Comparison of ENCODE assay signal across 8 mouse cellular contexts in the genomic region with DNA sequence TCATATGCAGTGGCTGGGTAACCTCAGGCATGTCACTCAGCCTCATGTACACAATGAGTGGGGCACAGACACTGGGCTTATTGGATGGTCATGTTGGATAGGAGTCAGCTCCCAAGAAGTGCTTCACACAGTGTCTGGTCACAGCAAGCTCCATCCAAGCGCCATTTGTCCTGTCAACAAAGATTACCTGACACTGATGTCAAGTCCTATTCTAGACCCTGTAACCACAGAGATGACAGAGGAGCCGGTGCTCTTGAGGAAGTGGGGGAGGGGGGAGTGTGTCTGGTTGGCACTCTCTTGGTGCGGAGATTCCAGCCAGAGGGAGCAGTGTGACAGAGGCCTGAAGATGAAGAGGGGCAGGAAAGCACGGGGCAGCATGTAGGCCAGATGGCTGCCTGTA. TPM values are rescaled to one million over a fixed set of nuclear protein-coding genes. Genes with fewer than 3 reads are reported as not detected.
A peak's percentile ranks its signal among the peaks of the same experiment; 100 is the strongest.
DNase-seq lines count a peak whose midpoint lies in the region; ATAC-seq lines count a peak whose summit lies in the region.

No protein-coding gene starts in this region.

- DNase-seq in liver, embryonic 13.5 days, result no peak
- no peak for DNase-seq in liver
- no peak for DNase-seq in right cerebral cortex, postnatal 14 days
- no peak for DNase-seq in right cerebral cortex, postnatal 4 days
- no peak for DNase-seq in adrenal gland, adult 2 months

- peak overlapping the region; percentile 75 for H3K4me2 ChIP-seq in liver, embryonic 13.5 days
- no peak overlapping the region for H3K4me2 ChIP-seq in embryonic facial prominence, embryonic 15.5 days (replicated peaks)
- no peak overlapping the region for H3K4me2 ChIP-seq in hindbrain, embryonic 16.5 days (ENCODE audit: low read length)
- H3K4me2 ChIP-seq in neural tube, embryonic 14.5 days (ENCODE audit: low read depth, low read length), result no peak overlapping the region

- WGBS in liver, embryonic 13.5 days (ENCODE audit: insufficient replicate concordance), result 36% methylated on average over 4 of the region's 4 CpGs
- 47% methylated on average over 4 of the region's 4 CpGs for WGBS in embryonic facial prominence, embryonic 15.5 days
- 47% methylated on average over 4 of the region's 4 CpGs for WGBS in hindbrain, embryonic 16.5 days
- WGBS in neural tube, embryonic 14.5 days, result 48% methylated on average over 4 of the region's 4 CpGs

- no peak for ATAC-seq in liver, embryonic 13.5 days (ENCODE audit: low read depth)
- ATAC-seq in embryonic facial prominence, embryonic 15.5 days (ENCODE audit: insufficient number of reproducible peaks, low FRiP score, low TSS enrichment, low read depth), result no peak
- no peak for ATAC-seq in hindbrain, embryonic 16.5 days
- ATAC-seq in neural tube, embryonic 14.5 days (ENCODE audit: low read depth), result no peak

- H3K9ac ChIP-seq in liver, embryonic 13.5 days, result peak overlapping the region; percentile 76; the same call in 1 of the 2 replicates
- no peak overlapping the region for H3K9ac ChIP-seq in embryonic facial prominence, embryonic 15.5 days
- no peak overlapping the region for H3K9ac ChIP-seq in hindbrain, embryonic 16.5 days (ENCODE audit: low read depth, low read length)
- no peak overlapping the region for H3K9ac ChIP-seq in neural tube, embryonic 14.5 days (replicated peaks; ENCODE audit: low read depth, low read length)

- peaks cover 27% of the 10 kb centered on the region for H3K36me3 ChIP-seq in liver, embryonic 13.5 days
- peaks cover 21% of the 10 kb centered on the region for H3K36me3 ChIP-seq in embryonic facial prominence, embryonic 15.5 days
- peaks cover 5% of the 10 kb centered on the region; the same call in 1 of the 2 replicates for H3K36me3 ChIP-seq in hindbrain, embryonic 16.5 days (ENCODE audit: control insufficient read depth, insufficient read depth, low read length)
- H3K36me3 ChIP-seq in neural tube, embryonic 14.5 days (ENCODE audit: control insufficient read depth, insufficient read depth, low read length), result peaks cover 9% of the 10 kb centered on the region; the same call in 1 of the 2 replicates

- peaks cover 67% of the 10 kb centered on the region for H3K4me1 ChIP-seq in liver, embryonic 13.5 days (replicated peaks)
- peaks cover 76% of the 10 kb centered on the region for H3K4me1 ChIP-seq in embryonic facial prominence, embryonic 15.5 days
- peaks cover 59% of the 10 kb centered on the region for H3K4me1 ChIP-seq in hindbrain, embryonic 16.5 days (ENCODE audit: control insufficient read depth, insufficient read depth, low read depth, low read length)
- peaks cover 46% of the 10 kb centered on the region for H3K4me1 ChIP-seq in neural tube, embryonic 14.5 days (ENCODE audit: control insufficient read depth, insufficient read depth, low read length)

- H3K27ac ChIP-seq in liver, embryonic 13.5 days, result peak overlapping the region; percentile 99
- peak overlapping the region; percentile 99 for H3K27ac ChIP-seq in embryonic facial prominence, embryonic 15.5 days (replicated peaks)
- H3K27ac ChIP-seq in hindbrain, embryonic 16.5 days (ENCODE audit: low read depth, low read length), result peak overlapping the region; percentile 97
- H3K27ac ChIP-seq in neural tube, embryonic 14.5 days (ENCODE audit: low read depth, low read length), result peak overlapping the region; percentile 94; the same call in 1 of the 2 replicates

- no peaks in the 10 kb centered on the region for H3K27me3 ChIP-seq in liver, embryonic 13.5 days
- no peaks in the 10 kb centered on the region for H3K27me3 ChIP-seq in embryonic facial prominence, embryonic 15.5 days
- H3K27me3 ChIP-seq in hindbrain, embryonic 16.5 days (replicated peaks; ENCODE audit: control insufficient read depth, insufficient read depth, low read length), result no peaks in the 10 kb centered on the region
- no peaks in the 10 kb centered on the region for H3K27me3 ChIP-seq in neural tube, embryonic 14.5 days (ENCODE audit: control insufficient read depth, insufficient read depth, low read length)

- H3K4me3 ChIP-seq in liver, embryonic 13.5 days (replicated peaks), result no peak overlapping the region
- no peak overlapping the region for H3K4me3 ChIP-seq in embryonic facial prominence, embryonic 15.5 days (replicated peaks)
- H3K4me3 ChIP-seq in hindbrain, embryonic 16.5 days (ENCODE audit: low read length), result no peak overlapping the region
- no peak overlapping the region for H3K4me3 ChIP-seq in neural tube, embryonic 14.5 days (ENCODE audit: low read depth, low read length)

- no peaks in the 10 kb centered on the region for H3K9me3 ChIP-seq in liver, embryonic 13.5 days (replicated peaks)
- H3K9me3 ChIP-seq in embryonic facial prominence, embryonic 15.5 days (replicated peaks), result no peaks in the 10 kb centered on the region
- no peaks in the 10 kb centered on the region for H3K9me3 ChIP-seq in hindbrain, embryonic 16.5 days (ENCODE audit: control insufficient read depth, low read length)
- no peaks in the 10 kb centered on the region for H3K9me3 ChIP-seq in neural tube, embryonic 14.5 days (ENCODE audit: control insufficient read depth, low read length)

RNA-seq across cellular contexts. Expression of a gene that starts 21.6 kb away (rescaled TPM):
- polyA plus RNA-seq in liver, embryonic 13.5 days (2015; fragmentation: Nextera tagmentation; extraction: Ambion mirVana), result 13.4 and 15.5 TPM in 2 replicates
- polyA plus RNA-seq in embryonic facial prominence, embryonic 15.5 days (2015; fragmentation: Nextera tagmentation; extraction: Ambion mirVana), result 24.1 and 24.8 TPM in 2 replicates
- polyA plus RNA-seq in hindbrain, embryonic 16.5 days (2015; fragmentation: Nextera tagmentation; extraction: Ambion mirVana), result 20.6 and 23.7 TPM in 2 replicates
- 22.5 and 23.0 TPM in 2 replicates for polyA plus RNA-seq in neural tube, embryonic 14.5 days (2014; fragmentation: Nextera tagmentation; extraction: Ambion mirVana)
- total RNA-seq in adrenal gland, adult 2 months (2021), result 10 to 100 TPM; 56.0 to 63.9 TPM
- polyA plus RNA-seq in adrenal gland, adult 2 months (2012; rRNA removed), result 48.8 and 67.3 TPM in 2 replicates

RNA-seq across cellular contexts. Expression of a gene that starts 50.7 kb away (rescaled TPM):
- polyA plus RNA-seq in liver, embryonic 13.5 days (2015; fragmentation: Nextera tagmentation; extraction: Ambion mirVana), result 2.7 and 2.8 TPM in 2 replicates
- 83.3 and 89.1 TPM in 2 replicates for polyA plus RNA-seq in embryonic facial prominence, embryonic 15.5 days (2015; fragmentation: Nextera tagmentation; extraction: Ambion mirVana)
- polyA plus RNA-seq in hindbrain, embryonic 16.5 days (2015; fragmentation: Nextera tagmentation; extraction: Ambion mirVana), result 75.3 and 97.1 TPM in 2 replicates
- polyA plus RNA-seq in neural tube, embryonic 14.5 days (2014; fragmentation: Nextera tagmentation; extraction: Ambion mirVana), result 4.2 and 6.5 TPM in 2 replicates
- total RNA-seq in adrenal gland, adult 2 months (2021), result 10 to 100 TPM; 53.1 to 56.1 TPM
- 151 and 157 TPM in 2 replicates for polyA plus RNA-seq in adrenal gland, adult 2 months (2012; rRNA removed)

Comparison
In these comparisons a context has a peak if more than half of its experiments do, and no peak if none do; other contexts are left out.
1. RNA of a gene that starts 50.7 kb away (polyA plus RNA-seq): 151 to 157 TPM in adrenal gland, adult 2 months, 75.3 to 97.1 TPM in hindbrain, embryonic 16.5 days and 83.3 to 89.1 TPM in embryonic facial prominence, embryonic 15.5 days; 4.2 to 6.5 TPM in neural tube, embryonic 14.5 days and 2.7 to 2.8 TPM in liver, embryonic 13.5 days; every median in the first group is over 10 times any median in the second.
2. Peak in every context shown above with its lines, with median percentiles within 50 percentile points of each other: H3K27ac ChIP-seq.